Mouse (Mus musculus) small intestine, adult 2 months (tissue): ENCODE measurements at regions not wholly inside any gene's neighbourhood (a gene's known extent, or its start where the extent isn't known, plus 50 kb on each side); places are given as distances from the start of the nearest gene placed in this dataset.

Experiments
- CTCF ChIP-seq: fragments of 200-500 bp; IDR thresholded peaks from 2 replicates; pipeline ENCODE4 v1.5.1; 2012; ENCODE audit warnings: low read depth, mild to moderate bottlenecking, control low read depth, inconsistent platforms, low read length, moderate library complexity, mixed read lengths; ENCODE audit not compliant: insufficient replicate concordance, insufficient read length; ENCODE audit errors: extremely low read depth
- POLR2A ChIP-seq: fragments of 200-500 bp; IDR thresholded peaks from 2 replicates; pipeline ENCODE4 v1.6.1; 2012; ENCODE audit warnings: low read depth, mild to moderate bottlenecking, control low read depth, inconsistent platforms, low read length, moderate library complexity

DNA sequence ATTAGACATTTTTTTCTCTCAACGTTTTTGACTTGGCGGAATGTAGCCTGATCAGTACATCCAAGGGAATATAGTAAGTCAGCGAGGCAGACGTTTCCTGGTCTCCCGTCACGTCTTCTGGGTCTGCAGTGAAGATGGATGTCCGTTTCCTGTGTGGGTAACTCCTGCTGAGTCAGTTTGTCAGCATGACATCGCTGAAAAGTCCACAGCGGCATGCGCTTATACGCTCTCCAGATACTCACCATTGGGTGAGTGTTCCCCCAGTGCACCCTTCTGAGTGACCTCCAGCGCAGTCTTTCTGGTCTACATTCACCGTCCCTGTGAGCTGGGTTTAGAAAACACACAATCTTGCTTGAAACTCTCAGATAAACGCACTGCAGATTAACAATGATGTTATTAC lies 58.5 kb upstream of the Klf6 start:
- no peak for TF ChIP-seq CTCF
- no peak for TF ChIP-seq POLR2A
